Mouse (Mus musculus): ENCODE results near the gene Fam178b.
A peak's percentile ranks its signal among the peaks of the same experiment; 100 is the strongest.

Fam178b gene

DNA sequence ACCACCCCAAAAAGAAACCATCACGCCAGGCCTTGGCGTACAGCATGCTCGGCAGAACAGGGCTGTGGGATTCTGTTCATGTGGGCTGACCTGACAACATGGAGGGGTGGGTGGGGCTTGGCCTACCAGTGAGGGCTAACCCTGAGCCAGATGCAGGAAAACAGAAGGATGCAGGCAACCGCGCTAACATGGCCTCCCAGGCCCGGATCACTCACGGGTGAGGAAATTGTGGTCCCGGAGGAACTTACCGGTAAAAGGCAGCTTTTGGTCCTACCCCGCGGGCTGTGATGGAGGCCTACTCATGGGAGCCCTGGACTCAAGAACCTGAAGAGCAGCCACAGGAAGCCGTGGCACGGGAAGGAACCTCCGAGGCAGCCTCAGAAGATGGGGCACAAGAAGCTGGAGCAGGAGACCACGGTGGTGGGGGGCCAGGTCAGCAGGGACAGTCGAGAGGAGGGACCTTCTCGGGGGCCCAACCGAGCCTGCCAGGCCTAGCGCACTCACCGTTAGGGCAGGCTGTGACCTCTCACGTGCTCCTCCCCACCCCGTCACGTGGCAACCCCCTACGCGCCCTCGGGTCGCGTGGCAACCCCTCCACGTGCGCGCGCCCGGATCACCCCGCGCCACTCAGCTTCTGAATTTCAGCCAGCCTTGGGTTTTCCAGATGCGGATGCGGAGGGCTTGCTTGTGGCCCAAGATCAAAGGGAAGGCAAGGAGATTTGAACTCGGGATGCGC lies at the start of gene Fam178b:
Gene Fam178b (minus strand): TSS at position 564 of the 736 bp plus-strand sequence.
- DNase-seq: no peak

DNA sequence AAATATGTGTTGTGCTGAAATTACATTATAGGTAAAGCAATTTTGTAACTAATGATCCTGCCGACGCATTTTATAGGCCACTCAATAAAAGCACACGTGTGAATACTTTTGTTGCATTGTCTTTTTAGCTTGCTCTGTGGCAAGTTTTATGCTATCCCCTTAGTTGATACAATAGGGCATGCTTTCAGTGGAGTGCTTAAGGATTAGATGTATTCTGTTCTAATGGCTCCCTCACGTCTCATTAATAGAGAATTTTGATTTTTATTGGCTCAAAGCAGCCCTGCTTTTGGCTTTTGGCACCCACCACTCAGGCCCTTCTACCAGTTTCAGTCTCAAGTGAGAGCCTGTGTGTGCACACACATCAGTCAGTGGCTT lies 41.1 kb upstream of the Fam178b start:
- DNase-seq: no peak

DNA sequence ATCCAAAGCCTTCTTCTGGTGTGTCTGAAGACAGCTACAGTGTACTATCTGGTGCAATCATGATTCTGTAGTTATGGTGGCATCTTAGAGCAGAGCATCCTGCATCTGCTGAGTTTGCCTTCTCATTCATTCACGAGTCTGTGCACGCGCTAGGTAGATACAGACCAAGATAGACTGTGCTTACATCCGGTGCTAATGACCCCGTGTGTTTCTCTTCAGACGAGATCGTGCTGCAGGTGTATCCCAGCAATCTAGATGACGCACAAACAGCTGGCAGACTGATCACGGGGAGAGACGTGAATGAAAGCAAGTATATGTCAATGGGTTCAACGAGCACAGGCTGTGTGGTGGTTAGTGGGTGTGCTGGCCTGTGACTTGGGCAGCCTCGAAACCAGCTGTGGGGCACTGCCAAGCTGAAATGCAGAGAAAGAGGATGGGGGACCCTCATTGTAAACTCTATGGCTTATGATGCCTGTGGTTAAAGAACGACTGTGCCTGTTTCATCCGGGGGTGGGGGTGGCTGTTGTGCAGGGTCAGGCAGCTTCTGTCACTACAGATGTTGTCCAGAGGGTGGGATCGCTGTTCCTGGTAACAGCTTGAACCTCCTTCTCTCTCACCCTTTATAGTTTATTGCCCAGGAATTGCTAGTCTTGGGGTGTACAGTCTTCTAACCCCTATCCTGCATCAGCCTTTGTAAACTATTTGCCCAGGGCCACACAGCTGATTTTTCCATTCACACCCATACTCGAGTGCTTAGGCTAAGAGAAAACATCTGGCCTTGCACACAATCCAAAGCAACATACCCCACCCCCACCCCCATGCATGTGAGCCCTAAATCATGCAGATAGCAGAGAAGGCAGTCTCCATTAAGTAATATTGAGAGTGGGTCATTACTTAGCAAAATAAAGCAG lies 40.4 kb upstream of the Fam178b start:
- peak; percentile 37 for DNase-seq

DNA sequence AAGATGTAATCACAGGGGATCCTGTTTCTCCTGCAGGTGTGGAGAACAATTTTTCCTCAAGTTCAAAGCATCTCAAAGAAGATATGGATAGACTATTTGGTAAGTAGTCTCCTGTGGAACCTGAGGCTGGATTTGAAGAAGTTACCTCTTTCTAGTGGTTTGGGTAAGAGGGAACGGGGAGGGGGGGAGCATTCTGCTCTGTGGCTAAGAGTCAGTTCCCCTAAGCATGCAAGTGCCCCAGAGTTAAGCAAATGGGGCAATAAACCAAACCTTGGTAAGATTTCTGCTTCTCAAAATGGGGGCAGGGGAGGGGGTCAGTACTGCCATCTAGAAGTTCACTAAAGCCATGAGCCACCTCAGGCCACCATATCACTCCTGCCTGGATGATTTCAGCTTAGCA lies 35.8 kb upstream of the Fam178b start:
- DNase-seq: no peak

DNA sequence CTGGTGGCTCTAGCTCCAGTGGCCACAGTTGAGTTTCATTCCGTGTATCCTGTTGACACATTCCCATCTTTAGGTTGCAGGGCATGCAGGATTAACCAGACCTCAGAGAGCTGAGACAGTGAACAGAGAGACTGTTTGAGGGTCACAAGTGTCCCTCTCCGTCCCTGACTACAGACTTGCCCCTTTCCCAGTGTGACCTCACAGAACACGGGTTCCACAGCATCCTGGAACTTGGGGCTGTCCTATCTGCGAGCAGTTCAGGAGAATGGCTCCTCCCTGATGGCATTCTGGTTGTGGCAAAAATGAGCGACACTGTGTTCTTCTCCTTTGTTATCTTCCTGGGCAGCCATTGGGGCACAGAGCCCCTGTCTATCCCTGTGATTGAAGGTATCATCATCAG lies 31.3 kb upstream of the Fam178b start, which contains the start of gene Actr1b:
Gene Actr1b (minus strand): TSS at position 112 of the 400 bp plus-strand sequence.
- no peak for DNase-seq

DNA sequence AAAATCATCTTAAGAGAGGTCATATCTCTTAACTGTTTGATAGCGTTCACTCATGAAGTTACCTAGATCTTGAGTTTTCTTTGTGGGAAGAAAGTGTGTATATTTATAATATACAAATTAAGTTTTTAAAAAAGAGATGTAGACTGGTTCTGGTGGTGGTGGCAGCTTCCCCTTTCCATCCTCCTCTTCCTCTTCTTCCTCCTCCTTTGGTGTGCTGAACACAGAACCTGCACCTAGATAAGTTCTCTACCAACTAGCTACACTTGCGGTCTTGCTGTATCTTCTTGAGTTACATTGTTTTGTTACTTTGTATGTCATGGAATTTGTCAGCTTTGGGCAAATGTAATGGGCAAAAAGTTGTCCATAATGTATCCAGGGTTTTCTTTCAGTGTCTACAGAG lies 28.1 kb upstream of the Fam178b start:
- DNase-seq: no peak

DNA sequence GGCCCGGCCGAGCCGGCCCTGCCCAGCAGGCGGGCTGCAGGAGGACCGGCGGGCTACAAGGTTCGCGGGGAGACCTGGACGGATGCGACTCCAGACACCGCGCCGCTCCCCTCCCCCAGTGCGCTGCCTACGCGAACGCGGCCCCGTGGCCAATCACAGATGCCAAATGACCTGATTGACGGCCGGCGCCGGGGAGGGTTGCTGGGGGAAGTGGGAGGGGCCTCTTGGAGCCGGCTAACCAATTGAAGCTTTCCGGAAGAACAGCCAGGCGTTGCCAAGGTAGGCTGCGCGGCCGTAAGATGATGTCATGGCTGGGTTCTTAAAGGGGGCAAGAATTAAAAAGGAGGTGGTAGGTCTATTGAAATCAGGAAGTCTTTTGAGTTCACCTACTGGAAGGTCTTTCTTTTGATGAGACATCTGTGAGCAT lies 26.9 kb upstream of the Fam178b start, which contains the start of gene 4933424G06Rik:
Gene 4933424G06Rik (plus strand): TSS at position 296 of the 427 bp plus-strand sequence.
- DNase-seq: peak; percentile 99

DNA sequence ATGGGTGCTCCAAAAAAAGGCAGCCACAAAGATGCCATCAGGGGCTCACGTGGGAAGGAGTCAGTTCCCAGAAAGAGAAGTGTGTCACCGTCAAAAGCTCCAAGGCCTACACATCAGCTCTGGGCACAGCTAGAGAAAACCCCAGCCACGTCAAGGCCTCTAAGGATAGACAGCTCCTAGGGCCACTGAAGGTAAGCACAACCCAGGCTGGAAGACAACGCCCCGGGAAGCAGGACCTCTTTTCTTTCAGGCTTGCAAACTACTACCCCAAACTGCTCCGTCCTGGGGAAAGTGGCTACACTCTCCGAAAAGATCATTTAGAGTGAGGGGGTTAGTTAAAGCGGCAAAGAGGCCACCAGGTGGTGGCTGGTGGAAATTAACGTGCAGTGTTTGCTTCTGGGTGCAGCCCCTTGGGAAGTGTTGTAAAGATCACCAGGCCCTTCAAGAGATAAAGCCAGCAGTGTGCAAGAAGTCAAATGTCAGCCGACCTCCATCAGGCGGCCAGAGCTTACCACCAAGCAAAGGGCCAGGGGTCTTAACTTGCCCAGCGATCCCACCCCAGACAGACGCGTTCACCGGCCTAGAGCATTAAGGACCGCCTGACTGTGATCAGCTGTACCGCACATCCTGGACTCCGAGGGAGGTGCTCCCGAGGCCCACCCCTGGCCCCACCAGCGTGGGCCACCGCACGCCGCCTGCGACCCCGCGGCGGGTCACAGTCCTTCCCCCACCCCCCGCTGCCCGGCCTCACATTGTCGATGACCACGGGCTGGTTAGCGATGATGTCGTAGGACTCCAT lies 26.3 kb upstream of the Fam178b start:
- DNase-seq: peak; percentile 54

DNA sequence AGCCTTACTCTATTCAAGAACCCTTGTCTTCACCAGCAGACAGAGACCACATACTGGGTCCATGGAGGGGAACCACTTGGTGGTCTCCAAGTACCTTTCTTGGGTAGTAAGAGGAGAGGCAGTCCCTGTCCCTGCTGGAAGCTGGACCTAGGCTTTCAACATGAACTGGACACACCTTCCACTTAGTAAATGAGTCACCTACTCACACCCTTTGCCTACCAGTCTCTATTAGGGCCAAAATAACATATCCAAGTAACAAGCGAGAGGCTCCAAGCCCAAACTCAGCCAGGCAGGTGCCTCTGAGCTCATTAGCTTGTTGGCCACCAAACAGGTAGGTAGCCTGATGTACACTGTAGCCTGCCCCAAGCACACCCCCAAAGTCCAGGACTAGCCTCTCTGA lies 25.6 kb upstream of the Fam178b start:
- DNase-seq: no peak

DNA sequence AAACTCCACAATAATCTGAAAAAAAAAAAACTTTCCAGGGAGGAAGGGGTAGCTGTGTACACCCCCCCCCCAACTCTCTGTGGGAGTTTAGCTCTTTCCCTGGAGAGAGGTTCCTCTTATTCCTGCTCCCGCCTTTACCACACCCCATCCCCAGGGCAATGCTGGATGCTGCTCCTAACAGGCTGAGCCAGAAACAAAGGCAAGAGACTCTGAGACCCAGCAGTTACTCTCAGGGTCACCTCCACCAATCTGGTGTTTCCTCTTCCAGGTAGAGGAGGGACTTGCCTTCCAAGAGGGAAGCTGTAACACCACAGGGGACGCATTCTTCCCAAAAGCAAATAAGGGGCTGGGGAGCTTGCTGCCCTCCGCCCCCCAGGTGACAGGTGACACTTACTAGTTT lies 24.8 kb upstream of the Fam178b start:
- no peak for DNase-seq

DNA sequence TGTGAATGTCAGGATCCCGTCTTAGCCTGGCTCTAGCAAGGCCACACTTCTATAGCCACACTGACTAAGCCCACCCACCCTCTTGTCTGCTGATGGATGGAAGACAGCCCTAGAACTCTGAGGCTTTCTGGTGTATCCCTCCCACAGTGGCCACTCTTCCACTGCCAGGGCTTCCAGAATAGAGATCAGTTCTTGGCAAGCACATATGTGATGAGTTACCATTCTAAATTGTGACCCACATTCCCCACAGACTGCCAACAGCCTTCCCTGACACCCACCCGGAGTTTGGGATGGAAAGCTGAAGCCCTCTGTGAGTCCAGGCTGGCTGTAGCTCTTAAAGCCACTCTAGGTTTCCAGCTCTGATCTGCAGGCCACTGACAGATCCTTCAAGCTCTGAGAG lies 24.2 kb upstream of the Fam178b start:
- DNase-seq: no peak

DNA sequence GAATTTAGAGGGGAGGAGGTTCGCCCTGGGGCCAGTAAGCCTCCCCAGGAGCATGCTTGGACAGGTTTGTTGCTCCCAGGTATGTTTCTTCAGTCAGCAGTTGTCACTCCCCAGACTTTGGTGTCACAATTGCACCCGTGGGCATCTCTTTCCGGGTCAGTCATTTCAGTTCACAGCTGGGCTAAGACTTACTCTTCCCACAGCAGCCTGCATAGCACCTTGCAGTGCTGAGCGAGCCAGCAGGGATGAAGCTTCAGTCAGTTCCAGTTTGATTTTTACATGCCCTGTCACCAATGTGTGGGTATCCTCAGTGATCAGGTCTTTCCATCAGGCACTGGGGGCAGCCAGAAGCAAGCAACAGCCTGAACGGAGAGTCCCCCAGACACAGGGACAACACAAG lies 14.0 kb upstream of the Fam178b start:
- DNase-seq: no peak

DNA sequence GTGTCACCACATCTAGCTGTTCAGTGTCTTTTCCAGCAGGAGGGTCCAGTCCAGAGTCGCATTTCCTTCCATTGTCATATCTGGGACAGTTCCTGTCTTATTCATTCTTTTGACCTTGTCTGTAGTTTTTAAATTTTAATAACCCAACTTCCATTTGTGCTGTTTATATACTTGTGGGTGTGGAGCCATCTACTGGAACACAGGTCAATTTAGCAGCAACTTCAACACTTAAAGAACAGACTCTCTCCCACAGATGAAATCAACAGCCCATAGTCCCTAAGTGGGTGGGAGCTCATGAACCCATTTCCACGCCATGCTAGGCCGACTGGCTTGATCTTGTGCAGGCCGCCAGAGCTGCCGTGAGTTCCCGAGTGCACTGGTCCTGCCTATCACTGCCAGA lies 13.4 kb upstream of the Fam178b start:
- no peak for DNase-seq

DNA sequence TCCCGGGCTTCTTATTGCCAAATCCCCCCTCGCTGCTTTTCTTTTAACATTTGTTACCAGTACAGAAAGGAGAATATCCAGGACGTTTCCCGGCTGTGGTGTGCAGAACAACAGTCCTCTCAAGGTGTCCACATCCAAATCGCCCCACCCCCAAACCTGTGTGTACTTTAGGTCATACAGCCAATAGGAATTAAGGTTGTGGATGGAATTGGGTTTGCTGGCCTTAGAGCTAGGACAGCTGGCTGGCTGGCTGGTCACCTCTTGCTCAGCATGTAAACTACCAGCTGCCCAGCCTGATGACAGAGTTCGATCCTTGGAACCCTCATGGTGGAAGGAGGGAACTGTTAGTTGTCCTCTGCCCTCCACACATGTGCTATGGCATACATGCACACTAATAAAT lies 11.9 kb upstream of the Fam178b start:
- no peak for DNase-seq

DNA sequence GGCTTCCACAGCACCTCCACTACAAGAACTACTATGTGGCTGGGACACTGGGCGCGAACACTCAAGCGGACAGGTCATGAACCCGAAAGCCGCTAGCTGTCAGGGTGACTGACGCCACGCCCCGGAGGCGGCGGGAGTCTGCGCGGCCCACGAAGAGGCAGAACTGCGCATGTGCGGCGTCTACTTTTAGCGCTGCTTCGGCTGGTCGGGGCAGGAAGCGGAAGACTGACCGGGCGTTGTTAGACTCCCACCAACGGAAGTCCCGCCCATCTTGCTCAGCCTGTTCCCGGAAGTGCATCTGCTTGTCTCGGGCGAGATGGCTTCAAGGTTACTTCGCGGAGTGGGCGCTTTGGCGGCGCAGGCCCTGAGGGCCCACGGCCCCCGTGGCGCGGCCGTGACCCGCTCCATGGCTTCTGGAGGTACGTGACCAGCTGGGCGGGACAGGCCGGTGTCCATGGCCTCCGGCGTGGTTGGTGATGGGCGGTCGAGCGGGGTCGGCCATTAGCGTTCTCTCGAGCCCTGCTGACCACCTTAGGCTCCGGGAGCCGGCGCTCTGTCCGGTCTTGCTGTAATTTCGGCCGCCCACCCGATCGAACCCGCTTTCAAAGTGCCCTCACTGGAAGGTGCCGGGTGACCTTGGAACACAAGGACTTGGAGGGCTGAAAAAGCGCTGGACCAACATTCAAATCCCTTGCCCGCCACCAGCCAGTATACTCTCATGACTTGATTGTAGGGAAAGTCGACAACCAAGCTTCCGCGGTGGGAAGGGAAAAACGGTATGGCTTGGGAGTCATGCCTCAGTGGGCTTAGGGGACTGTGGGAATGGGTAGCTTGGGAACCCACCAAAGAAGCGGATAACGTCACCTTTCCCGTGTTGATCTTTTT lies 8.5 kb upstream of the Fam178b start, which contains the start of gene Cox5b:
Gene Cox5b (plus strand): TSS at position 179 of the 885 bp plus-strand sequence.
- DNase-seq: peak; percentile 99

DNA sequence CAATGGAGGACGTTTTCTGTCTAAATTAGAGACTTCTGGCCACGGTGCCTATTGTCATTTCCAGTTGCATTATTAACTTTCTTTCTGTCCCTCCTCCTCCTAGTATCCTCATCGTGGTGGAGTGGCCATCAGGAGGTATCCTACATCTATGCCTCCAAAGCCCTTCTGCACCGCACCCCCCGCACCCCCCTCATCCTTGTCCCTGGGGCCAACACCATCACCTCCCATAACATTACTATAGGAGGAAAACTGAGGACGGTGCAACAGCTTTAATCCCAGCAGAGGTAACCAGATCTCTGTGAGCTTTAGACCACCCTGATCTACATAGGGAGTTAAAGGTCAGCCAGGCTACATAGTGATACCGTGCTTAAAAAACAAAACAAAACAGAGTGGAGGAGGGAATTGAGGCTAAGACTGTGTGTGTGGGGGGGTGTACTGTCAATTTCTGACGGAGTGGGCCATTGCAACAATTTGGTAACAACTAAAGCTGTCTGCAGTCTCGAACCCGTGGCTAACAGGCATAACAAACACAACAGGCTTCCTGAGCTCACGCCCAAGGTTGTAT lies 7.8 kb upstream of the Fam178b start:
- DNase-seq: no peak

DNA sequence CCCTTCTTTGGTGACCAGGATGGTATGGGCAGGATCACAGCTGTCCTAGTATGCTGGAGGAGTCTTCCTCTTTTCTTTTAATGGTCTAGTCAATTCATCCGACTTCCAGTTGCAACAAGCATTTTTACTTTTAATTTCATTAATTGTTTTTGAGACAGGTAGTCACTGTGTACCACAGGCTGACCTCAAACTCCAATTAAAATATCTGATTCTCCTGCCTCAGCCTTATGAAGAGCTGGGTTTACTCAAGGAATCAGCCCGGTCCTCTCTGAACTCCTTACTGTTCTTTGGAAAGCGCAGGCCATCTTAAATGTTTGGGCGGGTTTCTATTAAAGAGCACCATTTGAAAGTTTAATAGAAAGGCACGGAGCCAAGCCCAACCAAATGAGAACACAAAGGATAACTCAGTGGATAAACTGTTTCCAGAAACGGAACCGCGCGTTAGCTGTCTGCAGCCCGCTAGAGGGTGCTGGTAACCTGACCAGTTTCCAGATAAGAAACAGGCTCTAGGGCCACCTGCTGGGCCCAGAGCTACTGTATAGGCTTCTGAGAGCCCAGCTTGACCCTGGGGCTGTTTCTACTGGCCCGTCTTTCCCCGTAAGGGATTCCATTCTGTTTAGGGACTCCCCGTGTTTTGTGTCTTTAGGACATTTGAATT lies 956 bp upstream of the Fam178b start:
- DNase-seq: peak; percentile 92

DNA sequence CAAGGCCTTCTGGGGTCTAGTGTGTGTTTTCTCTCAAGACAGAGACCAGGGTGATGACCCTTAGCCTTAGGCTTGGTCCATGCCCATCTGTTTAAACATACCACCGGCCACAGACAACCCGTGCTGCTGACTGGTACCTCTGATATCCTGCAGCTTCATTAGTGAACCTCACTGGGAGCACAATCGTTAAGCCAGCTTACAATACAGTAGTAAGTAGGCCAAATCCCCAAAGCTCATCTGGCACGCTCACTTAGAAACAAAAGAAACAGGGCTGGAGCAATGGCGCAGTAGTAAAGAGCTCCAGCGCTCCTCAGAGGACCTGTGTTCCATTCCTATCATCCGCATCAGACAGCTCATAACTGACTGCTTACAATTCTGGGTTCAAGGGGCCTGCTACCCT lies 2.1 kb downstream of the Fam178b start:
- no peak for DNase-seq

DNA sequence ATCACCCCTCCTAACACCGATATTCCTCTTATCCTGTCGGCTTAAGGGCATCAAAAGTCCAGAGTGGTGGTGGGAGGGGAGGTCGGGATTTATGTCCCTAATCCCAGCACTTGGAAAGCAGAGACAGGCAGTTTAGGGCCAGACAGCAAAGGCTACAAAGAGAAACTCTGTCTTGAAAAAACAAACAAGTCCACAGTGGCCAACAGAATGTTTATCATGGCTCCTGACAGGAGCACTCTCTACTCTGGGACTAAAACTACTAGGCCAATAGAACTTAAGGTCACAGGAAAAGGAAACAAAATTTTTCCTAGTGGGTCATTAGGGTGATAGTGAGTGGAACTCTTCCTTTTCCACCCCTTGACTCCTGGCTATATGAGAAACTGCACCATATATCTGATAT lies 8.0 kb downstream of the Fam178b start:
- DNase-seq: no peak

DNA sequence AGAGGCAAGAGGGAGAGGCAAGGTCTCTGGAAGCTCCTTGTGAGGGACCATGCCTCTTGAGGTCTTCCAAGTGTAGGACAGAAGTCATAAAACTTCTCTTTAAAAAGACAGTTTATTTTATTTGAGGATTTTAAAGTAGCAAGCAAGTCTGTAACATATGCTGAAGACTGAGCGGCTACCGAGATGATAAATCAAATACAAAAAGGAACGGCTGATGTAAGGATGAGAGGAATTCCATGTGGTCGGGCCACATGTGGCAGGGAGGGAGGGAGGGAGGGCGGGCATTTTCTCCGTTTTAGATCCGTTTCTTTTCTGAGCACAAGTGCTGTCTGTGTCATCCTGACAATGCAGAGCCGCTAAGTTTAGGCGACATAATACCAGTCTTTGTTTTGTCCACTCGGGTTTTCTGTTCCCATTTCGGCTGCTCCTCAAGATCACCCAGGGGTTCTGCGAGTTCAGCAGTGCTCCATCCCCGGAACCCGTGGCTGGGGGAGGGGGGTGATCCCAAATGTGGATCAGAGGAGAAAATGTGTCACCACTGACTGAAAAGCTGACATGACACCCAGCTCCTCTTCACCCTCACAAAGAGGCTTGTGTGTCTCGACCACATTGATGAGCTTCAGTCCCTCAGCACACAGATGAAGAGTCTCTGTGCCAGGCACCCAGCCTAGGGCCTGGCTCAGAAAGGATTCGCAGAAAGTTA lies 10.2 kb downstream of the Fam178b start:
- no peak for DNase-seq
